Mouse (Mus musculus) megakaryocyte, embryonic 14.5 days (primary cell): ENCODE measurements around the gene Tinf2.

Source experiments
- FLI1 ChIP-seq: IDR thresholded peaks from 2 replicates; pipeline ENCODE4 v1.6.1; 2012; ENCODE audit warnings: low read length, inconsistent platforms, mixed read lengths
- GATA1 ChIP-seq: IDR thresholded peaks from 3 replicates; pipeline ENCODE4 v1.6.1; 2012; ENCODE audit warnings: mixed read lengths, low read length, inconsistent platforms, borderline replicate concordance

DNA sequence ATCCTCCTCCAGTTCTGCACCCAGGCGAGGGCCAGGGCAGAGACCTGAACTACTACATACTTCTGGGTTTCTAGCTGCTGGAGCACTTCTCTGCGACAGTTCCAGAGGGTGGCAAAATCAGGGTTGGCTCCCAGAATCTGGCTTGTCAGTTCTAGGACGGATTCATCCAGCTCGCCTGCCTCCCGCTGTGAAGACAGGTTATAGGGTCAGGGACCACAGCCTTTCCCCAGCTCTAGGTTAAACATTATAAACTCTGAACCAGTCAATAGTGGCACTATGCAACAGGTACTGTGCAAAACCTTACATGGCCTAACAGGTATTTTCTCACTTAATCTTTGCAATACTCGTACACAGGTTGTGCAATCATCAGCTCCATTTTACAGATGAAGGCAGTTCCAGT is 39.5 kb upstream of the Tinf2 start:
- no peak for TF ChIP-seq FLI1
- no peak for TF ChIP-seq GATA1
